Mouse (Mus musculus) intestine, embryonic 16.5 days (tissue): ENCODE measurements around the gene Hdac8. TPM values are rescaled to one million over a fixed set of nuclear protein-coding genes. Genes with fewer than 3 reads are reported as not detected.

ENCODE experiments used
- ATAC-seq: fragments of 200-750 bp; cut with Nextera tagmentation; 2 replicates; pipeline ENCODE4 v1.8.0; 2017; ENCODE audit warnings: moderate TSS enrichment, moderate library complexity
- H3K27ac ChIP-seq: fragments of 300-500 bp; sonication (generic); 2 replicates; pipeline ENCODE4 v1.5.1; 2014; ENCODE audit warnings: mild to moderate bottlenecking, low read length
- H3K27me3 ChIP-seq: fragments of 300-500 bp; sonication (generic); replicated peaks from 2 replicates; pipeline ENCODE4 v1.6.1; 2014; ENCODE audit warnings: low read length, control low read depth, mixed read lengths; ENCODE audit not compliant: control insufficient read depth, insufficient read depth
- H3K36me3 ChIP-seq: fragments of 300-500 bp; sonication (generic); 2 replicates; pipeline ENCODE4 v1.6.1; 2014; ENCODE audit warnings: low read length, control low read depth; ENCODE audit not compliant: control insufficient read depth, insufficient read depth
- H3K4me1 ChIP-seq: fragments of 300-500 bp; sonication (generic); 2 replicates; pipeline ENCODE4 v1.6.1; 2014; ENCODE audit warnings: low read length, control low read depth, mixed read lengths; ENCODE audit not compliant: control insufficient read depth, insufficient read depth
- H3K4me2 ChIP-seq: fragments of 300-500 bp; sonication (generic); 2 replicates; pipeline ENCODE4 v1.6.1; 2014; ENCODE audit warnings: low read depth, low read length, control low read depth
- H3K4me3 ChIP-seq: fragments of 300-500 bp; sonication (generic); 2 replicates; pipeline ENCODE4 v1.5.1; 2014; ENCODE audit warnings: mild to moderate bottlenecking, low read length
- H3K9ac ChIP-seq: fragments of 300-500 bp; sonication (generic); 2 replicates; pipeline ENCODE4 v1.6.1; 2014; ENCODE audit warnings: low read depth, low read length
- H3K9me3 ChIP-seq: fragments of 300-500 bp; sonication (generic); 2 replicates; pipeline ENCODE4 v1.6.1; 2016; ENCODE audit warnings: low read length, control low read depth; ENCODE audit not compliant: control insufficient read depth
- WGBS: fragments of 180-500 bp; shearing (Covaris S2); extraction: QIAGEN DNeasy Blood & Tissue Kit; methylation state at CpG from one replicate; pipeline ENCODE4 v1.1.7; 2014; 5-methylcytosine and 5-hydroxymethylcytosine counted together
- polyA plus RNA-seq: library from polyadenylated mRNA; unstranded; fragments of >200 nt; fragmentation: Nextera tagmentation; extraction: Ambion mirVana; gene quantifications from 2 replicates; pipeline ENCODE4 v1.2.1, GENCODE M21; 2015

Gene Hdac8
- polyA plus RNA-seq, 1 experiment from 2014 or later: 8.2 TPM

- Histone ChIP-seq H3K4me2 (no peak overlapping the region), H3K4me3 (no peak overlapping the region), H3K9me3 (no peaks in the 10 kb centered on the region), H3K36me3 (no peaks in the 10 kb centered on the region), H3K9ac (no peak overlapping the region), H3K27ac (no peak overlapping the region), H3K27me3 (peaks cover 5% of the 10 kb centered on the region; the same call in 1 of the 2 replicates), H3K4me1 (no peaks in the 10 kb centered on the region)
- WGBS: 63% methylated on average over 4 of the region's 4 CpGs
- no peak for ATAC-seq
These were observed 199.4 kb downstream of the Hdac8 start for GRCm38 (mm10) chrX:102305806-102306205.

GRCm38 (mm10) chrX:102304914-102305313 lies 200.2 kb downstream of the Hdac8 start:
- ATAC-seq: 0 out of 2 replicates have a peak, but pooled peaks have one; percentile 46

GRCm38 (mm10) chrX:102302476-102302875 lies 202.7 kb downstream of the Hdac8 start:
- H3K36me3 ChIP-seq: no peaks in the 10 kb centered on the region
- H3K27me3 ChIP-seq: peaks cover 5% of the 10 kb centered on the region; the same call in 1 of the 2 replicates
- WGBS: 44% methylated on average over 3 of the region's 3 CpGs
- ATAC-seq: no peak
- H3K9me3 ChIP-seq: no peaks in the 10 kb centered on the region
- no peak overlapping the region for H3K27ac ChIP-seq
- no peak overlapping the region for H3K9ac ChIP-seq
- H3K4me3 ChIP-seq: no peak overlapping the region
- H3K4me1 ChIP-seq: no peaks in the 10 kb centered on the region
- no peak overlapping the region for H3K4me2 ChIP-seq

More at GRCm38 (mm10) chrX:102304914-102305313, 200.2 kb downstream of the Hdac8 start:
- H3K4me3 ChIP-seq: no peak overlapping the region
- no peak overlapping the region for H3K4me2 ChIP-seq
- H3K9me3 ChIP-seq: no peaks in the 10 kb centered on the region
- H3K27me3 ChIP-seq: peaks cover 5% of the 10 kb centered on the region; the same call in 1 of the 2 replicates
- no peak overlapping the region for H3K27ac ChIP-seq
- H3K4me1 ChIP-seq: no peaks in the 10 kb centered on the region
- WGBS: 57% methylated on average over 4 of the region's 4 CpGs
- H3K9ac ChIP-seq: no peak overlapping the region
- H3K36me3 ChIP-seq: no peaks in the 10 kb centered on the region

GRCm38 (mm10) chrX:102284889-102285288 lies 220.3 kb downstream of the Hdac8 start:
- 77% methylated on average over 3 of the region's 3 CpGs for WGBS
- H3K9me3 ChIP-seq: no peaks in the 10 kb centered on the region
- no peaks in the 10 kb centered on the region for H3K4me1 ChIP-seq
- no peaks in the 10 kb centered on the region for H3K27me3 ChIP-seq
- no peak overlapping the region for H3K4me2 ChIP-seq
- H3K27ac ChIP-seq: no peak overlapping the region
- ATAC-seq: no peak
- no peaks in the 10 kb centered on the region for H3K36me3 ChIP-seq
- no peak overlapping the region for H3K4me3 ChIP-seq
- no peak overlapping the region for H3K9ac ChIP-seq

GRCm38 (mm10) chrX:102262620-102263345 lies 242.4 kb downstream of the Hdac8 start:
- ATAC-seq: no peak
- Histone ChIP-seq H3K27ac (no peak overlapping the region), H3K36me3 (no peaks in the 10 kb centered on the region), H3K4me1 (no peaks in the 10 kb centered on the region), H3K4me3 (no peak overlapping the region), H3K27me3 (peaks cover 8% of the 10 kb centered on the region; the same call in 1 of the 2 replicates), H3K9me3 (no peaks in the 10 kb centered on the region), H3K9ac (no peak overlapping the region), H3K4me2 (no peak overlapping the region)
- WGBS: 87% methylated on average over 13 of the region's 14 CpGs

GRCm38 (mm10) chrX:102259772-102260171 lies 245.4 kb downstream of the Hdac8 start:
- H3K4me1 ChIP-seq: no peaks in the 10 kb centered on the region
- no peak overlapping the region for H3K4me3 ChIP-seq
- H3K4me2 ChIP-seq: no peak overlapping the region
- H3K36me3 ChIP-seq: no peaks in the 10 kb centered on the region
- peaks cover 8% of the 10 kb centered on the region; the same call in 1 of the 2 replicates for H3K27me3 ChIP-seq
- no peak overlapping the region for H3K27ac ChIP-seq
- 93% methylated on average over 4 of the region's 4 CpGs for WGBS
- H3K9me3 ChIP-seq: no peaks in the 10 kb centered on the region
- no peak for ATAC-seq
- no peak overlapping the region for H3K9ac ChIP-seq

GRCm38 (mm10) chrX:102253892-102254291 lies 251.3 kb downstream of the Hdac8 start:
- 16% methylated on average over 7 of the region's 7 CpGs for WGBS
- Histone ChIP-seq H3K27me3 (peaks cover 31% of the 10 kb centered on the region), H3K27ac (no peak overlapping the region), H3K9ac (no peak overlapping the region), H3K9me3 (no peaks in the 10 kb centered on the region), H3K4me3 (no peak overlapping the region), H3K4me2 (0 out of 2 replicates have a peak overlapping the region, but pooled peaks have one; percentile 19), H3K36me3 (no peaks in the 10 kb centered on the region), H3K4me1 (peaks cover 4% of the 10 kb centered on the region; the same call in 1 of the 2 replicates)
- no peak for ATAC-seq

- peaks cover 31% of the 10 kb centered on the region for H3K27me3 ChIP-seq
- peak within 1 kb of the TSS; percentile 58 for H3K4me3 ChIP-seq
- H3K27ac ChIP-seq: no peak within 1 kb of the TSS
- 20% methylated on average over 44 of the region's 44 CpGs for WGBS
- H3K4me1 ChIP-seq: peaks cover 4% of the 10 kb centered on the region; the same call in 1 of the 2 replicates
- H3K9me3 ChIP-seq: no peaks in the 10 kb centered on the region
- peak within 1 kb of the TSS; percentile 57 for H3K9ac ChIP-seq
- peak; percentile 93 for ATAC-seq
- H3K4me2 ChIP-seq: peak within 1 kb of the TSS; percentile 90
- no peaks in the 10 kb centered on the region for H3K36me3 ChIP-seq
These were observed 253.0 kb downstream of the Hdac8 start, which contains the start of gene Cited1 for GRCm38 (mm10) chrX:102251937-102252860. Cited1 (minus strand) TSS chrX:102252181.
